Mouse (Mus musculus) ovary, postnatal 36 days (tissue): ENCODE data around the gene Sncb.

ENCODE experiments used
- DNase-seq: peaks from one replicate; pipeline ENCODE4 v3.0.0; 2022; ENCODE audit warnings: low spot score, mixed read lengths

Sncb gene

DNA sequence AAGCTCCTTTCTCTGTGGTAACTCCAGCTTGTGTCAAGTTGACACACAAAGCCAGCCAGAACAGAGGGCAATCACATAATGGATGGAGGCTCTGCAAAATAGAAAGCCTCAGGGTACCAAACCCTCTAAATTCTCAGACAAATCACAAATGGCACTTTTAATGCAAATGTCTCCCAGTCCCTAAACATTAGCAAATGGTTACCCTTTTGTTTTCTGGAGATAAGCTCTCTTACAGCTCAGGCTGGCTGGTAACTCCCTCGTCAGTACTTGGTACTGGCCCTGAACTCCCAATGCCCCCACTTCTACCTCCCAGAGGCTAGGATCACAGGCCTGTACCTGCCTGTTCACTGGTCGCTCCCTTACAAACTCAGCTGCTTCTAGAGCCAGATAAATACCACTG, 16.8 kb upstream of the Sncb start:
- no peak for DNase-seq

DNA sequence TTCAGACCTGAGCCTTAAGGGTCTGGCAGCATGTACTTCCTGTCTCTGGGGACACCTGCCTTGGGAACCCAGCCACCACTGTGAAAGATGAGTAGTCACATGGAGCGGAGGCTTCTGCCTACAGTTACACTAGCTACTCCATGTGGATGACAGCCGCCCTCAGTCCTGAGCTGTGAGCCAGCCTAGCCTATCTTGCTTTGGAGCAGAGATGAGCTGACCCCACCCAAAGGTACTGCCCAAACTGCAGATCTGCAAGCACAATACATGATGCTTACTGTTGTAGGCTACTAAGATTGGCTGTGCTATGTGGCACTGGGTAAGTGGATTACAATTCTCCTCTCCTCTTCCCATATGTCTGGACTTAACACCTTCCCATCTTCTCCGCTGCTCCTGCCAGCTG, 14.7 kb upstream of the Sncb start:
- no peak for DNase-seq

DNA sequence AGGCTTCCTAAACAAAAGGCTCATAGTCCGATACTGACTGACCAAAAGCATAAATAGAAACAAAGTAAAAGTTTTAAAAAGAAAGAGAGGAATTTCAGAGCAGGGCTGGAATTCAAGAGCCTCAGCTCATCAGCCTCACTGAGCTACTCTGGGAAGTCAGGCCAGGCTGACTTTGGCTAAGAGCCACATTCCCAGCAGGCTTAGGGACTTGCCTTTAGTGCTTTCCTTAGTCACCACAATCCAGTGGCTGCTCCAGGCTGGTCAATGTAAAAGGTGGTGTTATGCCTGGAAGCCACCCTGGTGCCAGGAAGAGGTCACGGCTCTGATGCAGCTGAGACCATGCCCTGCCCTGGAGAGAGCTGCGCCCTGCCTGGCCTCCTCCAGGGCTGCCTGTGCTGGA, 14.2 kb upstream of the Sncb start:
- DNase-seq, result no peak

DNA sequence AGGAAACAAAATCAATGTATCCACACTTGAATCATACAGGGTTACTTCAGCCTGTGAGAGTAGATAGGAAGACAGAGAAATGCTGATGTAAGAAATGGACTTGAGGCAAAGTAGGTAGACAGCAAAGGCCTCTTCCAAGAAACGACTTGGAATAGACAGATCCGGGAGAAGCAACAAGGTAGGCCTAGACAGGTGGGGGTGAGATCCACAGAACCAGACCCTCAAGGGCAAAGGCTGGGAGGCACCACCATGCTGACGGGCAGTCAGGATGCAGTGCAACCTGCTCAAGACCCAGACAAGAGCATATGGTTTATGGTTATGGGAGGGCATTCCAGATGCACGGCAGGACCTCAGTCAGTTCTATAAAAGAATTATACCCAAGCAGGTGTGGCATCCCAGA, 617 bp upstream of the Sncb start:
- no peak for DNase-seq

DNA sequence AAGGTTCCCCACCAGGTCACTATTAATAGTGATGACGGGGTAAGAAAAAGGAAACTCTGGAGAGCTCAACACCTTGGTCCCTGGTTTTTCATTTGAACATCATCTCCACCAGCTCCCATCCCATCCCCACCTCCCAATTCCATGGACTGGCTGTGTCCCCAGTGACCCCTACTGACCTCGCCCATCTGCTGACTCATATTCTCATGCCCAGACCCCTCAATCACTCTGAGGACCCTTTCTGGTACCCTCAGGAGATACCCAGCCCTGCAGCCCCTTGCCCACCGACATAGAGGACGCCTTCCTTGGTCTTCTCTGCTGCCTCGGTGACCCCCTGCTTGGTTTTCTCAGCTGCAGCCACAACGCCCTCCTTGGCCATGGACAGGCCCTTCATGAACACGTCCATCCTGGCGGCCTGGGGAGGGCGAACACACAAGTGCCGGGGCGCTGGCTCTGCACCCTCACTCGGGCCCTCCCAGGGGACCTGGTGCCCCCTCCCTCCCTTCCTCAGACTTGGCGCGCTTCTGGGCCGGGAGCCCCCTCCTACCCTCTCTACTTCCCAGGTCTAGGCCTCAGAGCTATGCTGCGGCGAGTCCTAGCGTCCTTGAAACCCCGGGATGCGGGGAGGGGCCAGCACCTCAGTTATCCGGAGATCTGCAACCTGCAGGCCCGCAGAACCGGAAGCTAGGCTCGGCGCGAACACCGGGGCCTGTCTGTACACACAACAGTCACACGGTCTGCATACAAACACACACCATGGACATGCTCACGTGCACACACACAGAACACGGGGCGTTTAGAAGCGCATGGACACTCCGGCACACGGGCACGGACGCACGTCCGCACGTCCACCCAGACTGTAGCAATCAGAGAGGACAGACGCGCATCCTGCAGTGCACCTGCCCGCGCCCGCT, 859 bp downstream of the Sncb start:
- DNase-seq, result no peak

DNA sequence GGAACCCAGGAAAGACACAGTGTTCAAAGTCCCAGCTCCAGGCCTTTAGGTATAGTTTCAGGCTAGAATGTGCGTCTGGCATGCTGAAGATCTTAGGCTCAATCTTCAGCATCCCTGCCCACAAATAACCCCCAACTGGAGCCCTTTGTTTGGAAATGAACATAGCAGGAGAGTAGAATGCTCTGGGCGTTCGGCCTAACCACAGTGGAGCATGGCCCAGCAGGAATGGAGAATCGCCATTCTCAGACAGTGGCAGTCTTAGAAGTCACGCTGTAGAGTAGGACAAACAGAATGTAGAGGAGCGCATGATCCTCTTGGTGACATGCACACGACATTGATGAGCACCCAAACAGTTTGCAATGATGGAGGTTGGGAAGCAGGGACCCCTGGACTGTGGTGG, 5.5 kb downstream of the Sncb start:
- DNase-seq, result no peak

DNA sequence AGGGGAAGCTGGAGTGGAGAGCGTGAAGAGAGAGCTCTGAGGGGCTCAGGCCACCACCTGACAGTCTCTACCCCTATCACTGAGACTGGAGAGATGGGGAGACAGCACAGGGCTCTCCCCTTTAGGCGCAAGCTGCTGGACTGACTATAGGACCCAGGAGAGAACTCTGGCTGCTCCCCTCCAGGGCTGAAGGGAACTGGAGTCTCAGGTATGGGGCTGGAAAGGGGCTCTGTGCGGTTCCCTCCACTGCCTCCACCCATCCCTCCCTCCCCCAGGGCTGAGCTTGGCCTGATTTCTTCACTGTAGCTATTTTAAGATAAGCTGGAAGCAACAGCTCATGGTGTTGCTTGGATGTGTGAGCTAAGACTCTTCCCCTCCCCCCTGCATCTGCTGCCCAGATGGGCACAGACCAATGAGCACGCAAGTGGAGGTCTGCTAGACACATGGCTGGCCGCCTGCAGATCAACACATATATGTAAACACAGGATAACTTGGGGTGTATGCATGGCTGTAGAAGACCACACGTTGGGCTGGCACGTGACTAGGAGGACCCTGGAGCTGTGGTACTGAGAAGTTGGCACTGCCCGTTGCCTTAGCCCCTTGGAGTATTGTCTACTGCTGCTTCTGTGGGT, 6.1 kb downstream of the Sncb start:
- DNase-seq, result no peak

DNA sequence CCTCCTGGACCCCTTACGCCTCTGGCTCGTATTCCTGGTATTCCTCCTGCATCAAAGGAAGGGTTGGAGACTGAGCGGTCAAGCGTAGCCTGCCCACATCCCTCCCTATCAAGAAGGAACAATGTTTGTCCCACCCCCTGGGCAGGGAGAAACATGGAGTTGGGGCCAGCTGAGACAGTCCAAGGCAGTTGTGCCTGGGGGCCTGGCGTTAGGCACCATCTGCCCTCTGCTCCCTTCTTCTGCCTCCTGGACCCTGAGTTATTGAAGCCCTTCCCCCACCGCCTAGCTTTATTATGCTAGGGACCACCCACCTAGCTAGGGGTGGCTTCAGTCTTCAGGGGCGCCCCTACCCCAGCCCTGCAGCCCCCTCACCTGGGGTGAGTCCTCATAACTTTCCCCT, 6.9 kb downstream of the Sncb start:
- no peak for DNase-seq

DNA sequence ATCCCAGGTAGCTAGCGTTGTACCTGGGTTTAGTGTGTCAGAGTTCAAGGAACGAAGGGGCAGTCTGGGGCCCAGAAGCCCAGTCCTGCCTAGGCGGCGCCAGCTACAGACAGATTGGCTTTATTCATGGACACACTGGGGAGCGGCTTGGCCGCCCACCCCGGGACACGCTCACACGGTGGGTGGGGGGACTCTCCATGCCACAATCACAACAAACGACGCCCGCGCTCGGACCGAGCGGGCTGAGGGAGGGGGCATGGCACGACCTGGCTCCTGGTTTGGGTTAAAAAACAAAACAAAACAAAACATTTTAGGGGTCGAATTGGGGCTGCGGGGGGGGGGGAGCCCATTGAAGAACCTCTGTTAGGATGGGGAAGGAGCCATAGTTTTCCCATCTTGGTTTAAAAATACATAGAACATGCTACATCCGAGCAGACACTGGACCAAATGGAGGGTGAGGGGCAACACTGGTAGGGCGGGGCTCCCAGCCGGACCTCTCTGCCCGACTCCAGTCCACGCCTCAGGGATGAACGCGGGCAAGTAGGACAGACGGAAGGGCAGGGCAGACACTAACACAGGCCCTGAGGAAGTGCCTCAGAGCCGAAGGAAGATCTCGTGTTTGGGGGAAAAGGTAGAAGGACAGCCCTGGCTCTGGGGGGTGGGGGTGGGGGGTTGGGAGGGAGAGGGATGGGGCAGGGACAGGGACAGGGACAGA, 7.5 kb downstream of the Sncb start:
- no peak for DNase-seq

DNA sequence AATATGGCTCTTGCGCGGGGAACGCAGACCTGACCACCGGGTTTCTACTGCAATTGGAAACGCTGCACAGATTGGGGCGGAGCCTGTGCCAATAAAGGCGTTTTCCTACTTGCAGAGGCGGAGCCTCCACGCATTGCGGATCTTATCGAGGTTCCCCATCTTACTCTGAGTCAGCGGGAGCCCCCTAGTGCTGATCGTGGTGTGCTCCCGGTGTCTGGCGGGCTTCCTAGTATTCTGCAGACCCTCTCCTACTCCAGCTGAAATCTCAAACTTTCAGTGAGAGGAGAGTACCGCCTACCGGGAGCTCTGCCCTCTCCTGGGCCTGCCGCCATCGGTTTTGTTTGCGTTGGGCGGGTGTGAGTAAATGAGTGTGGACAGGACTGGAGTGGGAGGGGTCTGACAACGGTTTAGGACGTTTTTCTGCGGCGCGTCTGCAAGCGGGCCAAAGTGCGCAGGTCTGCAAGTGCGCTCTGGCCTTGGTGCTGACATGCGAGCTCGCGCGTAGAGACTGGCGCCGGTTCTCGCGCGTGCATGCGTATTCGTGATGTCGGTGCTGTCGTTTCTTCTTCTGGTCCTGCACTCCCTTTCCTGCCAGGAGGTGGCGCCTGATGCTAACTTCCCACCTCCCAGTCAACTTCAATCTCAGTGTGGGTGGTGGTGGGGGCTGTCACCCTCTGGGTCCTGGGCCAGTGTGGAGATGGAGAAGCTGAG, 8.2 kb downstream of the Sncb start:
- peak; percentile 80 for DNase-seq

DNA sequence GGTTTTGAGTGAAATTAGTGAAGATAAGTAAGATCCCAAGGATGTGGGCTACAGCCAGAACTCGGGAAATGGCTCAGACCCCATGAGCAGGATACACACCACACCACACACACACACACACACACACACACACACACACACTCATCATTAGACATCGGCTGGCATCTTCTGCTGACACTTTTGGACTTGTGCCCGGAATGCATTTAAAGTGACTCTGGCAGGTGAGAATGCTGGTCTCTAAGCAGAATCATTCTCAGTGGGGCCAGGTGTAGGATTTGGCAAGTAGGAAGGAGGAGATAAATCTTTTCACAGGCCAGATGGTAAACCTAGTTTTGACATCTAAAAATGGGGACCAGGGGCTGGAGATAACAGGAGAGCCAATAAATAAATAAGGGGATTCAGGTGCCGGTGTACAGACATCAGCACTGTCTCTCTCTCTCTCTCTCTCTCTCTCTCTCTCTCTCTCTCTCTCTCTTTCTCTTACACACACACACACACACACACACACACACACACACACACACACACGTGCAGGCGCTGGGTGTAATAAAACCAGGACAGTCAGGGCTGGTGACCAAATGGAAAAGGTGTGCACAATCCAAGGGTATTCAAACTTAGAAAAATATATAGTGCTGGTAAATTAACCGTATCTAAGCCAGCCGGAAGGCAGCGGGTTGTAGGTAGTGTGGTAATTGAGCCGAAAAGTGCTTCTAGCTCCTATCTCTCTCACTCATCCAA, 9.1 kb downstream of the Sncb start:
- DNase-seq, result no peak

DNA sequence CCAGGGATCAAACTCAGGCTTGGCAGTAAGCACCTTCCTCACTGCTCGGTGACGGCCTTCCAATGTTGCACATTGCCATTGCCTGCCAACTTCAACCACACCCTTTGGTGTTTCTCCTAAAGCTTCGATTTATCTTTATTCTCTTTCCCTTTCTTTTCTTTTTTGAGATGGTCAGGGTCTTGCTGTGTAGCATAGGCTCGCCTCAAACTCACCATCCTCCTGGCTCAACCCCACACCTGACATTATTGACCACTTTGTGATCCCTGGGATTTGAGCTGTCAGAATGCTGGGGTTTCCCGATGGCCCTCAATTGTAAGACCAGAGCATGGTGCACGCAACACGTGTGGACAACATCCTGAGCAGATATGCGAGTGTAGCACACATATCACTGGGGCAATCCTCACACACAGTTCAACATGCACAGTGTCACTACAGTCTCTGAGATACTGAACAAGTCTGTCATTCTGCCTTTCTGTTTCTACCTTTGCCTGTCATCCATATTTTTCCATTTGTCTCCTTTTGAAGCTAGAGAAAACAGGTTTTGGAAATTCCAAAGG, 10.2 kb downstream of the Sncb start:
- no peak for DNase-seq

DNA sequence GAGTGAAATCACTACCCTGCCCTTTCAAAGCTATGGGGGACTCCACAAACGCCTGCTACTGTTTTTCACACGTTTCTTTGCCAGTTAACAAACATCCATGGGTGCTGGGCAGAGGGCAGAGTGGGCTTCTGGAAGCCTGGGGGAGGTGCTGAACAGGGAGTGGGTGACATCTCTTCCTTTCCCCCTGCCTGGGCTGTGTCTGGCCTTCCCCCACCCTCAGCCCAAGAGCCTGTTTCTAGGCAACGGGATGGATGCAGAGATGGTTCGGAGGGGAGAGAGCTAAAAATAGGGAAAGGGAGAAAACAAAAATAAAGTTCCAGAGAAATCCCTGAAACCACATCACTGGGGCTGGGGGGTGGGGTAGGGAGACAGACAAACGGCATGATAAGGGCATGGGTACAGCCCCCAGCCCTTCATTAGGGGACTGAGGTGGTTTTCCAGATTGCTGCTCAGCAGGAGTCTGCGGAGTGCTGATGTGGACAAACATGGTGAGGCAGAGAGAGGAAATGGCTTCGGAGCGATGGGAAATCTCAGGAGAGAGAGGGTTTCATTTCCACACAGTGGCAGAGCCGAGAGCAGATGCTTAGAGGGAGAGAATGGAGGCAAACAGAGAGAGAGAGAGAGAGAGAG, 11.1 kb downstream of the Sncb start:
- no peak for DNase-seq

DNA sequence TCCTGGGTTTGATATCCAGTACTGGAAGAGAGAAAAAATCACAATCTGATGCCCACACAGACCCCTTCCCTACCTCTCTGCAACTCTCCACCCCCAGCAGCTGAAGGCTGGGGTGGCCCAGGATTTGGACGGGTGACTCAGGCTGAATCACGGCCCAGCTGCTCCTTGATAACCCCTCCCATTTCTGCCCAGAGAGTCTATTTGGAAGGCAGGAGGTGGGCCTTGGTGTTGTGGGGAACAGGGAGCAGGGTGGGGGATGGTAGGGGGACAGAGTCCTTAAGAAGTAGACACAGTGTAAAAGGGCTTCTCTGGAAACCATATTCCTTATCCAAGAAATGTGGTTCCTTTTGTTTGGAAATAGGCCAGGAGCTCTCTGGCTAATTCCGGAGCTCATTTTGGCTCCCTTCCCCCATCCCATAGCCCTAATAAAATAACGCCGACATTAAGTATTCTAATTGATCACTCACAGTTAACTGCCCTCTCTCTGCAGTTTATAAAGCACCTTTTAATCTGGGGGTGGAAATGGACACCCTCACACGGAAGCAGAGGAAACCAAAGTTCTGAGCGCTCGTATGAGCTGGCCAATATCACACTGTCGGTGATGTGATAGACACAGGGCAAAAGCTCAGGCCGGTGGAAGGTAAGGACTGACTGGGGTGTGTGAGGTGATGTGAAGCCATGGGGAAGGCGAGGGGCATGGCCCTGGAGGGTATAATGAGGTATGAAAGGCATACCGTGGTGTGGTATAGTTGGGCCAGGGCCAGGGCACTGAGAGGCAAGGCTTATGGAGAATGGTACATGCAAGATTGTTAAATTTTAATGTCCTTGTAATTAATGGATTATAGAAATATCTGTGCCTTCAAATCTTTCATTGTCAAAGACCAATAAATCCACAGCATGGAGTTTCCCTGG, 12.0 kb downstream of the Sncb start:
- DNase-seq, result no peak

DNA sequence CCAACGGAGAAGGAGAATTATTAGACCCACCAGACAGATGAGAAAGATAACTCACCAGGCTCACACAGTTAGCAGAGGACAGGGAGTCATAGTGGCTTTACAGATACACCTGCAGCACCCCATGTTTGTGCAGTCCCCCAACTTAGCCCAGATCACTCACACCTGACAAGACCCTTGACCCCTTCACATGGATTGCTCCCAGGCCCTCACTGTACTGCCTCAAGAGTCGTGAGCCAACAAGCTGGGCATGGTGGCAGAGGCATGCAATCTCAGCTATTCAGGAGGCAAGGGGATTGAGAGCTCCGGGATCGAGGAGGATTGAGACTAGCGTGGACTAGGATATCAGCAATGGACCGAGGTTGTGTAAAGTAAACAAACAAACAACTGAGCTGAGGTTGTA, 12.7 kb downstream of the Sncb start:
- DNase-seq, result no peak

DNA sequence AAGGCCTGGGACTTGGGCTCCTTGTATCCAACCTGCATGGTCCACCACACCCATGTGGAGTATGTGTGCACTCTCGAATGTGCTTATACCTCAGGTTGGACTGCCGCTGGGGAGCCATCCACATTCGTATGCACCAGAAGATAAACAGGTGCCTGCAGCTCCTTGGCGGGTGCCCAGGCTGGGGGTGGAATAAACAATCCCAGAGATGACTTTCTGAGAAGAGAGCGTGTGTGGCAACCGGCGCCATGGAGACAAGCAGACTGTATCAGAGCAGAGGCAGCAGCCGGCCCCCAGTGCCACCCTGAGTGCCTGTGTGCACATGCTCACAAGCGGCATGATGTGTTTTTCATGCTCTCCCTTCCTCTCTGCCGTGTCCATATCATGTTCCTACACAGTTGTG, 13.7 kb downstream of the Sncb start:
- DNase-seq, result no peak

DNA sequence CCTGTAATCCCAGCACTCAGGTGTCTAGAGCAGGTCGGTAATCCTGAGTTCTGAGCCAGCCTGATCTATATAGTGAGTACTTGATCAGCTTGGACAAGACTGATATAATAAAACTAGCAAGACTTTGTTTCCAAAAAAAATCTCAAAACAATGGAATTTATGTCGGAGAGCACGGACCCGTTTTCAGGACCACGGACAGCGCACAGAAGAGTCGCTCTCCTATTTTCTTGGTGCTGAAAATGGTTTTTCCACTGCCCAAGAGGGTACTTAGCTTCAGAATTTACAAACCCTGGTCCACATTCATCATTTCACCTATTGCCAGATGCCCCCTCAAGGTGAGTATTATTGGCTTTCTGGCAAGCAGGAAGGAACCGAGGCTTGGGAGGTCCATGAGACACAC, 15.7 kb downstream of the Sncb start:
- no peak for DNase-seq

DNA sequence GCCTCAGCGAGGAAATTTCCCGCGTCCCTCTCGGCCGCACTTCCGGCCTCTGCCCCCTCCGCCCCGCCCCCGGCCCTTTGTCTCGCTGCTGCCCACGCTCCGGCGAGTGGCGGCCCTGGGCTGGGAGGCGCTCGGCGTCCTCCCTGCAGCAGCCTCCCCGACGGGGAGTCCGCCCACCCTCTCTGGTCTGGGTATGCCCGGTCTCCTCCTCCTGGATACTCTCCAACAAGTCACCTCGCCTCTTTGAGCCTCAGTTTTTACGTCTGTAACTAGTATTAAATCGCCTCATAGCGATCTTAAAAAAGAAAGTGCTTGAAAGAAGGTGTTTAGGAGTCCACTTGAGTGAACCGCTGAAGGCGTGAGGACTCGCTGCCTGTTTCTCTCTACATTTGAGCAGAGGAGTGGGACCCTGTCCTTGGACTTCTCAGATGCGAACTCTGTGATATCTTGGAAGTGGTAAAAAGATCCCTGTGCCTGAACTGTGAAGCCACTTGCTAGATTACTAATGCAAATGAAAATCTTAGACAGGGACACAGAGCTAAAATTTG, 16.5 kb downstream of the Sncb start, which contains the start of gene Gprin1:
Gprin1 (minus strand) TSS at position 11 of the 548 bp plus-strand sequence.
- no peak for DNase-seq
